Mouse (Mus musculus) gastrocnemius, postnatal 25 days (tissue): ENCODE measurements around the gene Ldlrad2. TPM values are rescaled to one million over a fixed set of nuclear protein-coding genes. Genes with fewer than 3 reads are reported as not detected.
"Not testable (repeated sequence)": the region's sequence is repeated elsewhere in the genome, so short reads cannot be mapped to it uniquely, and the experiment has no call there.

ENCODE experiments used
- DNase-seq: peaks from one replicate; pipeline ENCODE4 v3.0.0; 2022
- long read RNA-seq, 2 experiments: library from polyadenylated mRNA; stranded (forward); transcript quantifications; one replicate each; pipeline ENCODE4 v2.0.0; 2021
- total RNA-seq, 2 experiments: library from RNA; stranded (reverse); gene quantifications; 1 replicate in 1 of 2; 2 replicates in 1 of 2; pipeline ENCODE4 v1.2.3; 2021

The Ldlrad2 gene
- not detected for total RNA-seq
- long read RNA-seq, experiment 1, partial matches to known transcripts = 0 of 1 reads
- long read RNA-seq, experiment 1, other reads (novel, unspliced or antisense) = 1 of 1 reads
- long read RNA-seq, experiment 2 = 0 reads

GRCm38 (mm10) chr4:137574469-137574868, at the start of gene Ldlrad2:
Gene Ldlrad2 (minus strand): TSS chr4:137574569.
- no peak for DNase-seq

GRCm38 (mm10) chr4:137622847-137623246, 48.5 kb upstream of the Ldlrad2 start:
- DNase-seq = no peak

- DNase-seq = no peak
These were observed 35.9 kb upstream of the Ldlrad2 start for GRCm38 (mm10) chr4:137610256-137610655.

- no peak for DNase-seq
These were observed 35.3 kb upstream of the Ldlrad2 start for GRCm38 (mm10) chr4:137609702-137610101.

GRCm38 (mm10) chr4:137609281-137609680, 34.9 kb upstream of the Ldlrad2 start:
- no peak for DNase-seq

GRCm38 (mm10) chr4:137607023-137607422, 32.7 kb upstream of the Ldlrad2 start:
- DNase-seq = no peak

- no peak for DNase-seq
These were observed 29.2 kb upstream of the Ldlrad2 start for GRCm38 (mm10) chr4:137603449-137604171.

GRCm38 (mm10) chr4:137598577-137598976, 24.2 kb upstream of the Ldlrad2 start:
- no peak for DNase-seq

GRCm38 (mm10) chr4:137597098-137597630, 22.8 kb upstream of the Ldlrad2 start:
- no peak for DNase-seq

GRCm38 (mm10) chr4:137594496-137595270, 20.3 kb upstream of the Ldlrad2 start:
- DNase-seq = peak; percentile 18

GRCm38 (mm10) chr4:137593601-137594495, 19.5 kb upstream of the Ldlrad2 start, which contains the start of gene Usp48:
Gene Usp48 (plus strand): TSS chr4:137593755.
- DNase-seq = peak; percentile 99

GRCm38 (mm10) chr4:137590961-137591360, 16.6 kb upstream of the Ldlrad2 start:
- no peak for DNase-seq

- DNase-seq = no peak
These were observed 15.2 kb upstream of the Ldlrad2 start for GRCm38 (mm10) chr4:137589586-137589985.

- DNase-seq = not testable (repeated sequence)
These were observed 14.7 kb upstream of the Ldlrad2 start for GRCm38 (mm10) chr4:137589095-137589494.

GRCm38 (mm10) chr4:137581815-137582214, 7.4 kb upstream of the Ldlrad2 start:
- no peak for DNase-seq

- no peak for DNase-seq
These were observed 5.9 kb upstream of the Ldlrad2 start for GRCm38 (mm10) chr4:137580299-137580698.

GRCm38 (mm10) chr4:137579789-137580188, 5.4 kb upstream of the Ldlrad2 start:
- DNase-seq = no peak

- DNase-seq = peak; percentile 39
These were observed 3.9 kb upstream of the Ldlrad2 start for GRCm38 (mm10) chr4:137578181-137578845.

- no peak for DNase-seq
These were observed 3.1 kb upstream of the Ldlrad2 start for GRCm38 (mm10) chr4:137577486-137577885.

- no peak for DNase-seq
These were observed 4.5 kb downstream of the Ldlrad2 start for GRCm38 (mm10) chr4:137569873-137570272.

- DNase-seq = no peak
These were observed 17.6 kb downstream of the Ldlrad2 start for GRCm38 (mm10) chr4:137556673-137557210.
